Mouse (Mus musculus): ENCODE data around the gene Olfr723. TPM values are rescaled to one million over a fixed set of nuclear protein-coding genes. Genes with fewer than 3 reads are reported as not detected.
"Not testable (repeated sequence)": the region's sequence is repeated elsewhere in the genome, so short reads cannot be mapped to it uniquely, and the experiment has no call there.

The Olfr723 gene
- not detected for total RNA-seq (2022)

DNA sequence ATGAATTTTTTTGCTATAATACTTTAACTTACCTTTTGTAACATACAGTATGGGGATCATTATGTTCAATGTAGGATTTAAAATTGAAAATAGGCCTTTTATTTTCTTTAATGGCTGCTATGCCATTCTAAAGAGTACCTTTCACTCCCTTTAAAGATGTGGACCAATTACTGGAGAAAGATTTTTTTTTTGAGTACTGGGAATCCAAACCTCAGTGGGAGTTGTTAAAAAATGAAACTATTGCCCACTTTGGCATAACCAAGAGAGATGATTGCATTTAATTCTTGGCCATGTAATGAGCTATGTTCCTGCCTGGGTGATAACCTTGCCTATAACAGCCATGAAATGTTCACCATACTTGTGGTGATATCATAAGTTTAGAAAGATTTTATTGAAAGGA lies at the start of gene Olfr723:
Olfr723 (minus strand) TSS at position 101 of the 400 bp plus-strand sequence.
- not testable (repeated sequence) for DNase-seq (ENCODE audit: low spot score)

DNA sequence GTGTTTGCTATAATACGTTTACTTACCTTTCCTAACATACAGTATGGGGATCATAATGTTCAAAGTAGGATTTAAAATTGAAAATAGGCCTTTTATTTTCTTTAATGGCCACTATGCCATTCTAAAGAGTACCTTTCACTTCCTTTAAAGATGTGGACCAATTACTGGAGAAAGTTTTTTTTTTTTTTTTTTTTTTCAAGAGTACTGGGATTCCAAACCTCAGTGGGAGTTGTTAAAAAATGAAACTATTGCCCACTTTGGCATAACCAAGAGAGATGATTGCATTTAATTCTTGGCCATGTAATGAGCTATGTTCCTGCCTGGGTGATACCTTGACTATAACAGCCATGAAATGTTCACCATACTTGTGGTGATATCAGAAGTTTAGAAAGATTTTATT lies 31.6 kb upstream of the Olfr723 start, which contains the start of gene Olfr724:
Olfr724 (minus strand) TSS at position 101 of the 400 bp plus-strand sequence.
- not testable (repeated sequence) for DNase-seq (ENCODE audit: low spot score)

DNA sequence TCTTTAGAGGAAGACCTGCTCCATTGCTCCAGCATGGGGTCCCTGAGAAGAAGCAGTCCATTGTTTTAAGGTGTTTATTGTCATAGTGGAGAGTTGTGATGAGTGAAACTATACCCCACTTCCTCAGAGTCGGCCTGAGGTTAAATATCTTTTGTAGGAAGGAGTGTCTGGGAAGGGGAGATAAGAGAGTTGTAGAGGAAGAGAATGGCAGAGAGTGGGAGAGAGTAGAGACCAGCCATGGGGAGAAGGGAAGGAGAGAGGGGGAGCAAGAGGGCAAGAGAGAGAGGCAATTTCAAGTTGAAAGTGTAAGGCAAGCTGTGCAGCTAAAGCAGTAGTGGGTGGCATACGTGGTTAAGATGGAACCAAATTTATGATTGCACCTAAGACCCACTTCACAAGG lies 24.3 kb upstream of the Olfr723 start:
- DNase-seq (ENCODE audit: low spot score), result no peak

DNA sequence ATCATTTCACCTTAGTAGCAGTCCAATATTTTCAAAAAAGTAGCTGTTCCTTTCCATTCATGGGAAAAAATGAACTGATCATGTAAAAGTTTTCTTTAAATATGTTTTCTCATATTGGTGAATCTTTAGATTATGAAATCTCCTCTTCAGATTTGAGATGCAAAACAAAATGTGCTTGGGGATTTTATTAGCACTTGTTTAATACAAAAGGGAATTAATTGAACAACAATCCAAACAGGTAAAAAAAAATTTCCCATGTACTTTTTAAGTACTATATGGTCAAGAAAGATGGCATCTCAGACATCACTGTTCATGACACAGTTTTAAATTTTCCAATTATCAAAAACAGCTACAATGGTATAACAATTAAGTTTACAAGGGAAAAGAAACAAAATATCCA lies 29.7 kb downstream of the Olfr723 start, which contains the start of gene Olfr722:
Olfr722 (minus strand) TSS at position 101 of the 400 bp plus-strand sequence.
- DNase-seq (ENCODE audit: low spot score), result no peak

Other genes with a start within 250 kb of the Olfr723 start
- 10 to 100 TPM in 2 of 4 experiments, 1 to 10 TPM in 2; 8.2 to 11.9 (median 9.6) TPM for gene Armh4, start 148.4 kb downstream of the Olfr723 start, total RNA-seq (2022)
- gene Olfr722, start 29.8 kb downstream of the Olfr723 start, total RNA-seq (2022), result not detected
- gene Olfr724, start 31.5 kb upstream of the Olfr723 start, total RNA-seq (2022), result not detected
- not detected for gene Olfr725, start 108.6 kb upstream of the Olfr723 start, total RNA-seq (2022)
- not detected for gene Olfr726, start 159.2 kb upstream of the Olfr723 start, total RNA-seq (2022)
- not detected for gene Olfr727, start 191.4 kb upstream of the Olfr723 start, total RNA-seq (2022)
- not detected for gene Olfr728, start 210.9 kb upstream of the Olfr723 start, total RNA-seq (2022)
- gene Olfr729, start 221.1 kb upstream of the Olfr723 start, total RNA-seq (2022), result not detected

Data from heart, adult 8-10 months (tissue).